Mouse (Mus musculus) neutrophil, adult 59 days (primary cell): ENCODE measurements around the gene Mrgpra1. TPM values are rescaled to one million over a fixed set of nuclear protein-coding genes. Genes with fewer than 3 reads are reported as not detected.

Source experiments
- total RNA-seq, 2 experiments: library from RNA; stranded (reverse); gene quantifications; 1 replicate in 1 of 2; 2 replicates in 1 of 2; pipeline ENCODE4 v1.2.4; 2023

Gene Mrgpra1
- total RNA-seq, result not detected

DNA sequence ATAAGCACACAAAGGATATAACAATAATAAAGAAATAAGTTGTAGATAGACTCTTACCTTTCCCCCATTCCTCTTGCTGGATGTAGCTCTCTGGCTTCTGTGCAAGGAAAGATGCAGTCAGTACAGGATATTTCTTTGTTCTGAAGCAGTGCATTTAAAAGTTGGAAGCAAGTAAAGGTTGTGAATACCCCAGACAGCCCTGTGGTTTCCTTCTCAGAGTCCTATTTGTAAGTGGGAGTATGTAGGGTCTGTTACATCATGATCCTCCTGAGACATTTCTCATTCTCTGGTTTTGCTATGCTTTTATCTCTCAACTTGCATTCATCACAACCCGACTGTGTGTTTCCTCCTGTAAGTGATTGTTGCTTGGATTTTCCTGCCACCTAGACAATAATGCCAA is at the start of gene Mrgpra1:
Gene Mrgpra1, minus strand, starts transcription at position 101 of the 400 bp plus-strand sequence.

Other genes starting within 250 kb of the Mrgpra1 start
- gene Ptpn5, start 220.6 kb downstream of the Mrgpra1 start, total RNA-seq, result not detected
- not detected for gene Mrgpra6, start 149.3 kb downstream of the Mrgpra1 start, total RNA-seq
- gene Mrgpra9, start 101.4 kb downstream of the Mrgpra1 start, total RNA-seq, result not detected
- 100 to 1,000 TPM in 1 of 2 experiments, 10 to 100 TPM in 1; 79.8 to 103 TPM for gene Mrgpra2a, start 97.9 kb upstream of the Mrgpra1 start, total RNA-seq
- 100 to 1,000 TPM; 485 to 580 TPM for gene Mrgpra2b, start 174.6 kb upstream of the Mrgpra1 start, total RNA-seq
- not detected for gene Mrgpra3, start 247.1 kb upstream of the Mrgpra1 start, total RNA-seq